Mouse (Mus musculus): ENCODE data around the gene Ephb2. TPM values are rescaled to one million over a fixed set of nuclear protein-coding genes. Genes with fewer than 3 reads are reported as not detected.

The Ephb2 gene
- total and polyA plus RNA-seq, 3 experiments: 0.08 TPM; not detected in 2

GRCm38 (mm10) chr4:136797677-136798569 is 37.9 kb downstream of the Ephb2 start:
- no peak overlapping the region for H3K4me3 ChIP-seq (replicated peaks in 1 of 3; ENCODE audit: low read depth in 2 of 3, low read length in 2 of 3, poor library complexity in 1 of 3)
- in situ Hi-C loops (cut with MboI; ENCODE audit: low pct_ligation_motif_present, low pct_unique_long_range_greater_than_20kb, low sequenced_read_pairs): no loop called here
- no peaks in the 10 kb centered on the region for H3K79me2 ChIP-seq (replicated peaks; ENCODE audit: control insufficient read depth, extremely low read depth, insufficient read depth, poor library complexity, severe bottlenecking)
- H3K27ac ChIP-seq (ENCODE audit: insufficient read depth, low read depth): no peak overlapping the region
- dilution Hi-C loops (cut with MboI; ENCODE audit: extremely low pct_ligation_motif_present, extremely low pct_unique_long_range_greater_than_20kb, low sequenced_read_pairs): no loop called here
- peaks cover 8 to 54% of the 10 kb centered on the region in 2 experiments; a peak in 3 of 4 replicates for H3K4me1 ChIP-seq (ENCODE audit: control insufficient read depth in 1 of 2, insufficient read depth in 2 of 2)
- TF ChIP-seq MAFK (IDR thresholded peaks at IDR 0.05; ENCODE audit: insufficient replicate concordance, low read length): no peak
- no peak for TF ChIP-seq SMC3 (IDR thresholded peaks at IDR 0.05; ENCODE audit: low read depth, low read length)
- no peak for TF ChIP-seq USF2 (conservative IDR thresholded peaks at IDR 0.05; ENCODE audit: low read depth, low read length)
- TF ChIP-seq ZMIZ1 (IDR thresholded peaks at IDR 0.05; ENCODE audit: low read depth, low read length): no peak
- no peak for TF ChIP-seq USF1 (IDR thresholded peaks at IDR 0.05; ENCODE audit: low read depth, low read length)
- no peaks in the 10 kb centered on the region for H3K9me3 ChIP-seq (replicated peaks; ENCODE audit: low read length)
- no peak overlapping the region for H3K4me2 ChIP-seq (ENCODE audit: insufficient read depth, low read depth, poor library complexity, severe bottlenecking)
- H3K9ac ChIP-seq (ENCODE audit: insufficient read depth, low read depth): no peak overlapping the region
- H3K36me3 ChIP-seq (replicated peaks in 1 of 2; ENCODE audit: control insufficient read depth in 1 of 2, insufficient read depth in 1 of 2, low read length in 1 of 2): no peaks in the 10 kb centered on the region
- H3K27me3 ChIP-seq (replicated peaks): peaks cover 5% of the 10 kb centered on the region
- no peak for DNase-seq (ENCODE audit: extremely low read depth)

- H3K4me2 ChIP-seq (ENCODE audit: insufficient read depth, low read depth, poor library complexity, severe bottlenecking): no peak overlapping the region
- H3K4me1 ChIP-seq (ENCODE audit: control insufficient read depth in 1 of 2, insufficient read depth in 2 of 2): peaks cover 0 to 16% of the 10 kb centered on the region in 2 experiments; a peak in 2 of 4 replicates
- H3K9ac ChIP-seq (ENCODE audit: insufficient read depth, low read depth): no peak overlapping the region
Measured at GRCm38 (mm10) chr4:136793320-136793719, 42.5 kb downstream of the Ephb2 start.

More at GRCm38 (mm10) chr4:136793320-136793719, 42.5 kb downstream of the Ephb2 start:
- H3K9me3 ChIP-seq (replicated peaks; ENCODE audit: low read length): no peaks in the 10 kb centered on the region
- dilution Hi-C loops (cut with MboI; ENCODE audit: extremely low pct_ligation_motif_present, extremely low pct_unique_long_range_greater_than_20kb, low sequenced_read_pairs) (no loop called here), in situ Hi-C loops (cut with MboI; ENCODE audit: low pct_ligation_motif_present, low pct_unique_long_range_greater_than_20kb, low sequenced_read_pairs) (no loop called here)
- peaks cover 19% of the 10 kb centered on the region for H3K27me3 ChIP-seq (replicated peaks)
- no peak for DNase-seq (ENCODE audit: extremely low read depth)
- H3K4me3 ChIP-seq (replicated peaks in 1 of 3; ENCODE audit: low read depth in 2 of 3, low read length in 2 of 3, poor library complexity in 1 of 3): no peak overlapping the region
- no peaks in the 10 kb centered on the region for H3K79me2 ChIP-seq (replicated peaks; ENCODE audit: control insufficient read depth, extremely low read depth, insufficient read depth, poor library complexity, severe bottlenecking)
- H3K36me3 ChIP-seq (replicated peaks in 1 of 2; ENCODE audit: control insufficient read depth in 1 of 2, insufficient read depth in 1 of 2, low read length in 1 of 2): no peaks in the 10 kb centered on the region
- TF ChIP-seq ZNF384 (IDR thresholded peaks at IDR 0.05; ENCODE audit: low read depth, low read length): no peak
- no peak for TF ChIP-seq MAZ (IDR thresholded peaks at IDR 0.05; ENCODE audit: low read depth, low read length)
- TF ChIP-seq CHD1 (IDR thresholded peaks at IDR 0.05; ENCODE audit: low read depth, low read length): no peak
- TF ChIP-seq MAFK (IDR thresholded peaks at IDR 0.05; ENCODE audit: insufficient replicate concordance, low read length): no peak
- TF ChIP-seq ELF1 (IDR thresholded peaks at IDR 0.05; ENCODE audit: low read depth, low read length): no peak
- TF ChIP-seq NELFE (IDR thresholded peaks at IDR 0.05; ENCODE audit: low read depth, low read length): no peak
- TF ChIP-seq CTCF (conservative IDR thresholded peaks at IDR 0.05 in 1 of 2, IDR thresholded peaks at IDR 0.05 in 1 of 2; ENCODE audit: low read depth in 2 of 2, low read length in 2 of 2): no peak
- no peak for TF ChIP-seq ZMIZ1 (IDR thresholded peaks at IDR 0.05; ENCODE audit: low read depth, low read length)
- no peak for TF ChIP-seq JUND (conservative IDR thresholded peaks at IDR 0.05; ENCODE audit: low read depth, low read length)
- no peak for TF ChIP-seq CHD2 (IDR thresholded peaks at IDR 0.05; ENCODE audit: low read length)
- TF ChIP-seq NRF1 (IDR thresholded peaks at IDR 0.05; ENCODE audit: low read depth, low read length): no peak
- TF ChIP-seq EP300 (IDR thresholded peaks at IDR 0.05; ENCODE audit: low read length): no peak
- no peak for TF ChIP-seq RAD21 (IDR thresholded peaks at IDR 0.05; ENCODE audit: low read depth, low read length)
- no peak for TF ChIP-seq SIN3A (IDR thresholded peaks at IDR 0.05; ENCODE audit: low read length)
- TF ChIP-seq IRF4 (IDR thresholded peaks at IDR 0.05; ENCODE audit: low read depth, low read length): no peak
- TF ChIP-seq POLR2AphosphoS2 (IDR thresholded peaks at IDR 0.05; ENCODE audit: low read depth, low read length): no peak
- TF ChIP-seq SMC3 (IDR thresholded peaks at IDR 0.05; ENCODE audit: low read depth, low read length): no peak
- TF ChIP-seq BHLHE40 (IDR thresholded peaks at IDR 0.05; ENCODE audit: low read depth, low read length): no peak
- no peak for TF ChIP-seq GABPA (IDR thresholded peaks at IDR 0.05; ENCODE audit: insufficient replicate concordance, low read depth, low read length)
- no peak for TF ChIP-seq POLR2A (IDR thresholded peaks at IDR 0.05; ENCODE audit: low read depth, low read length)
- H3K27ac ChIP-seq (ENCODE audit: insufficient read depth, low read depth): no peak overlapping the region
